Mouse (Mus musculus) brown adipose tissue, adult 24 weeks (tissue): ENCODE measurements at regions not wholly inside any gene's neighbourhood (a gene's known extent, or its start where the extent isn't known, plus 50 kb on each side); places are given as distances from the start of the nearest gene placed in this dataset.

Experiments used
- H3K27ac ChIP-seq: fragments of 200-500 bp; replicated peaks from 2 replicates; pipeline ENCODE4 v1.5.1; 2012; ENCODE audit warnings: low read depth, mild to moderate bottlenecking, low read length
- H3K4me1 ChIP-seq: fragments of 200-500 bp; 2 replicates; pipeline ENCODE4 v1.6.1; 2012; ENCODE audit warnings: low read length, mixed read lengths; ENCODE audit not compliant: control insufficient read depth, insufficient read depth, insufficient read length
- H3K4me3 ChIP-seq: fragments of 200-500 bp; 2 replicates; pipeline ENCODE4 v1.5.1; 2012; ENCODE audit warnings: low read depth, mild to moderate bottlenecking, low read length, moderate library complexity; ENCODE audit not compliant: insufficient read depth

GRCm38 (mm10) chr14:60439106-60439505 is 66.0 kb downstream of the Amer2 start:
- H3K4me1 ChIP-seq, result no peaks in the 10 kb centered on the region
- no peak overlapping the region for H3K27ac ChIP-seq
- H3K4me3 ChIP-seq, result no peak overlapping the region

DNA sequence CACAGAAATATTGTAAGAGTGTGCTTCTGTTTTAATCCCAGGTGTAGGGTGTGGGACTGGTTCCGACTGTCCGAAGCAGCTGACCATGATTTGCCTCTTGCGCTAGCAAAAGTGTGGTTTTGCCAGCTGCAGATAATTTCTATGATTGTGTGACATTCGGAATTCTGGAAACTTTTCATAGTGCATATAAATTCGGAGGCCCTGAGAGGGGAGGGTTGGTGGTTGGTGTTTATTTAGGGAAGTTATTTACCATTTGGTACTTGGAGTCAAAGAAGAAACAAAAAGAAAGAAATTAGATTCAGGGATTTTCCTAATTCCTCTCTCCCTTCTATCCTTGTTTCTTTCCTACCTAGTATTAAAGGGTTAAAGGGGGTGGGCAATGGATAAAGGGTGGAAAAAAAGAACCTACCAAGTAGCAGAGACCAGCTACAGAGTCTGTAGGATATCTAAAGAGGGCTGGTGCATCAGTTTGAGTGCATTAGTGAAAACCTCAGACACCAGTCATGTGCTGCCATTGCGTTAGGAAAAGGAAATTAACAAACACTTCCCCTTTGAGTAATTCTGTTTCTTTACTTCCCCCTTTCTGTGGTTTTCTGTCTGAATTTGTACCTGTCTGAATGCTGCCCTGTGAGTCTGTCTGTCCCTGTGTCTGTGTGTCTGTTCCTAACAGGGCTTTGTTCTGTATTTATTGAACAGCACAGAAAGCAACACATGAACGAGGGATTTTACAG is 70.9 kb downstream of the Amer2 start:
- no peaks in the 10 kb centered on the region for H3K4me1 ChIP-seq
- H3K4me3 ChIP-seq, result no peak overlapping the region
- no peak overlapping the region for H3K27ac ChIP-seq

GRCm38 (mm10) chr14:60444552-60444937 is 71.5 kb downstream of the Amer2 start:
- Histone ChIP-seq H3K27ac (no peak overlapping the region), H3K4me1 (no peaks in the 10 kb centered on the region), H3K4me3 (no peak overlapping the region)

GRCm38 (mm10) chr14:60446037-60446436 is 73.0 kb downstream of the Amer2 start:
- no peaks in the 10 kb centered on the region for H3K4me1 ChIP-seq
- no peak overlapping the region for H3K27ac ChIP-seq
- H3K4me3 ChIP-seq, result no peak overlapping the region

DNA sequence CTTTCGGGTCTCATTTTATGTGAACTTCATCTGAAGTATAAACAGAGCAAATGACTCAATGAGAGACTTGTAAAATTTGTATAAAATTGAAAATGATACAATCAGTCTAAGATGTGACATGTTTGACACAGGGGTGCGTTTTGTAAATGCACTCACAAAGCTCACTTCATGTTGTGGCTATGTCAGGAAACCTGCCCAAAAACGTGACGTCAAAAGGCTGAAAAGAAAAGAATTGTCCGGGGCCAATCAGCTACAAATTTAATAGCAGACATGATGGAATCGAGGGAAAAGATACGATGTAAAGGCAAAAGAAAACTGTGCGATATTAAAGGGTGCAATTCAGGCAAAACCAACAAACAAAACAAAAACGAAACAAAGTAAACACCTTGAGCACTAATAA is 78.2 kb downstream of the Amer2 start:
- no peak overlapping the region for H3K27ac ChIP-seq
- no peak overlapping the region for H3K4me3 ChIP-seq
- no peaks in the 10 kb centered on the region for H3K4me1 ChIP-seq

GRCm38 (mm10) chr14:60451684-60452083 is 78.6 kb downstream of the Amer2 start:
- Histone ChIP-seq H3K27ac (no peak overlapping the region), H3K4me3 (no peak overlapping the region), H3K4me1 (no peaks in the 10 kb centered on the region)

- no peak overlapping the region for H3K27ac ChIP-seq
- no peak overlapping the region for H3K4me3 ChIP-seq
Measured at GRCm38 (mm10) chr14:60456767-60457166, 83.7 kb downstream of the Amer2 start.

DNA sequence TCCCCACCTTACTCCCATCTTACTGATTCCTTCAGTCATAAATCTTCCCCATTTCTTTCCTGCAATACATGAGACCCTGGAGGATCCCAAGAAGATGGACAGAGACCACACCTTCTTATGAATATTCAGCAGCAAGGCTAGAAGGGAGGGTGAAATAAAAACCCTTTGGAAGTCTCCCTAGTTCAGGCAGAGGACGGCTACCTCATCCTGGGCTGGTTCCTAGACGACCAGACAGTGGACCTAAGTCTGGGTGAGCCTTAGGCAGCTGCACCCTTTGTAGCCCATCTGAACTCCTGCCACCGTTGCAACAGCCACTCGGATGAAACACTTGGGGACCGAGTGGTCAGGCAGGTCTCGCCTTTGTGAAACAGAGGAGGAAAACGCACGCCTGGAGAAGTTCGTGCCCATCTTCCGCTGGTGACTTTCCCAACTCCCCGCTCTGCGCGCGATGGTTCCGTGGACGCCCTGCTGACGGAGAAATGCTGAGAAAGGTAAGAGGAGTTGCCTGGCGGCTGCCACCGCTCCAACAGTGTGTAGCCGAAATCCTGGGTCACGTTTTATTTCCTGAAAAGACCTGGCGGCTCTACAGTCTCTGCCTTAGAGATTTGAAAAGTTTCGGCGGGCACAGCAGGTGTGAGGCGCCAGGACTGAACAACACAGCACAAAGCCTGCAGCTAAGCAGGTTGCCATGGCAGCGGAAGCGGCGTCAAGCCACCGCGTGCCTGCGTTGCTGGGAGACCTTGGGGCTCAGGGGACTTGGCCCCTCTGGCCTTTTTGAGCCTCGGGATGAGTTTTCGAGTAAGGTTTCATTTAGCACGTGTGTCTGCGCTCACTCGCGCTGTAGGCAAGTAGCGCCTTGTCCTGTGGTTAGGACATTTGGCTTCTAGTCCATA is 112.2 kb downstream of the Amer2 start:
- Histone ChIP-seq H3K4me3 (no peak overlapping the region; the same call in 1 of the 2 replicates), H3K27ac (no peak overlapping the region), H3K4me1 (no peaks in the 10 kb centered on the region)

More at GRCm38 (mm10) chr14:60456767-60457166, 83.7 kb downstream of the Amer2 start:
- H3K4me1 ChIP-seq, result no peaks in the 10 kb centered on the region

- H3K4me3 ChIP-seq, result no peak overlapping the region
- no peaks in the 10 kb centered on the region for H3K4me1 ChIP-seq
- no peak overlapping the region for H3K27ac ChIP-seq
Measured at GRCm38 (mm10) chr14:60485889-60486274, 112.8 kb downstream of the Amer2 start.

- H3K4me3 ChIP-seq, result no peak overlapping the region
- H3K27ac ChIP-seq, result no peak overlapping the region
- H3K4me1 ChIP-seq, result no peaks in the 10 kb centered on the region
Measured at GRCm38 (mm10) chr14:60486278-60486935, 113.3 kb downstream of the Amer2 start.

- Histone ChIP-seq H3K27ac (no peak overlapping the region), H3K4me3 (no peak overlapping the region), H3K4me1 (no peaks in the 10 kb centered on the region)
Measured at GRCm38 (mm10) chr14:60489111-60489510, 116.1 kb downstream of the Amer2 start.

GRCm38 (mm10) chr14:60490886-60491285 is 117.8 kb downstream of the Amer2 start:
- Histone ChIP-seq H3K27ac (no peak overlapping the region), H3K4me1 (no peaks in the 10 kb centered on the region), H3K4me3 (no peak overlapping the region)

- Histone ChIP-seq H3K4me3 (no peak overlapping the region), H3K27ac (no peak overlapping the region), H3K4me1 (no peaks in the 10 kb centered on the region)
Measured at GRCm38 (mm10) chr14:60495441-60495840, 122.4 kb downstream of the Amer2 start.

DNA sequence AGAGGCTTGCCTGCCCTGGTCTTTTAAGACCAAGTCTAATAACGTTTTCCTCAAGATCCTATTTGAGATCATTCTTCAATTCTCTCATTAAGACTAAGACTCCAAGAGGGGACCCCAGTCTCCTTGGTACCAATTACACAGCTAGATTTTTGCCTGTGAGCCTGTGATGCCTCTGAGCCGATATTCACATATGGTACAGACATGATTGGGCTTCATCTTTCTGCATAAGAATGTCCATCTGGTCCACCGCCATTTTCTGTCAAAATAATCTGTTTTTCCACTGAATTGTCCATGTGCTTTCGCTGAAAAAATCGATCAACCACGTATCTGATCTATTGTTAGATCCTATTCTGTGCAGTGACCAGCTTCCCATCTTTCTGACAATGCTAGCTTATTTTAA is 129.5 kb downstream of the Amer2 start:
- no peaks in the 10 kb centered on the region for H3K4me1 ChIP-seq
- H3K27ac ChIP-seq, result no peak overlapping the region
- no peak overlapping the region for H3K4me3 ChIP-seq

DNA sequence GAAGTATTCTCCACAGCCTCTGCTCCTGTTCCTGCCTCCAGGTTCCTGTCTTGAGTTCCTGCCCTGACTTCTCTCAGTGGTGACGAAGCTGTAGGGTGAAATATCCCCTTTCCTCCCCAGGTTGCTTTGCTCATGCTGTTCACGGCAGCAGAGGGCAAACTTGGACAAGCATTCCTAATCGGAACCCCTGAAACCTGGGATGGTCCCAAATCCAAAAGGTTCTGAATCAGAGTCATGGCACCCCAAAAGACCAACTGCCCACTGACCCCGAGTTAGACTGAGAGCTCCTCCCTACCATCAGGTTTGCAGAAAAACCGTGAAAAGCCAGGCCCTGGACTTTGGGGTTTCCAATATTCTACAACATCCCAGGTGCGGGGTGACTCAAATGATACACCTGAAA is 128.7 kb upstream of the Spata13 start:
- no peak overlapping the region for H3K4me3 ChIP-seq
- H3K27ac ChIP-seq, result no peak overlapping the region
- H3K4me1 ChIP-seq, result no peaks in the 10 kb centered on the region
